Mouse (Mus musculus) heart, adult 2 months (tissue): ENCODE data around the gene Reep3. TPM values are rescaled to one million over a fixed set of nuclear protein-coding genes. Genes with fewer than 3 reads are reported as not detected.
"Not testable (repeated sequence)": the region's sequence is repeated elsewhere in the genome, so short reads cannot be mapped to it uniquely, and the experiment has no call there.

Experiments
- DNase-seq, 2 experiments: peaks; one replicate each; pipeline ENCODE4 v3.0.0; 2021
- H3K27ac ChIP-seq: fragments of 200-600 bp; 2 replicates; pipeline ENCODE4 v1.8.1; 2022
- H3K27me3 ChIP-seq: fragments of 200-500 bp; 2 replicates; pipeline ENCODE4 v1.6.1; 2012; ENCODE audit warnings: mild to moderate bottlenecking, low read length, inconsistent platforms, mixed read lengths; ENCODE audit not compliant: control insufficient read depth, insufficient read depth
- H3K36me3 ChIP-seq: fragments of 200-500 bp; 2 replicates; pipeline ENCODE4 v1.6.1; 2012; ENCODE audit warnings: low read length, inconsistent platforms; ENCODE audit not compliant: control insufficient read depth, insufficient read depth
- H3K4me1 ChIP-seq: fragments of 200-500 bp; 2 replicates; pipeline ENCODE4 v1.6.1; 2011; ENCODE audit warnings: low read length; ENCODE audit not compliant: control insufficient read depth, insufficient read depth
- H3K4me3 ChIP-seq: fragments of 200-600 bp; 2 replicates; pipeline ENCODE4 v1.8.1; 2022
- H3K79me2 ChIP-seq: fragments of 200-500 bp; replicated peaks from 2 replicates; pipeline ENCODE4 v1.6.1; 2012; ENCODE audit warnings: mild to moderate bottlenecking, inconsistent platforms, low read length, moderate library complexity, mixed read lengths; ENCODE audit not compliant: control insufficient read depth, insufficient read depth
- H3K9ac ChIP-seq: fragments of 200-500 bp; 2 replicates; pipeline ENCODE4 v1.6.1; 2012; ENCODE audit warnings: low read depth, mild to moderate bottlenecking, control low read depth, inconsistent platforms, low read length, mixed read lengths
- CTCF ChIP-seq: fragments of 200-600 bp; IDR thresholded peaks from 2 replicates; pipeline ENCODE4 v1.8.1; 2022; ENCODE audit warnings: antibody characterized with exemption, mild to moderate bottlenecking, moderate library complexity
- EP300 ChIP-seq: fragments of 200-500 bp; IDR thresholded peaks from 2 replicates; pipeline ENCODE4 v1.6.1; 2011; ENCODE audit warnings: low read depth, low read length, control low read depth; ENCODE audit not compliant: insufficient read depth
- POLR2A ChIP-seq: fragments of 200-500 bp; IDR thresholded peaks from 2 replicates; pipeline ENCODE4 v1.6.1; 2011; ENCODE audit warnings: mild to moderate bottlenecking, low read depth, low read length, control low read depth; ENCODE audit not compliant: insufficient read depth
- WGBS: fragments of 180-500 bp; shearing (Covaris S2); methylation state at CpG from one replicate; pipeline ENCODE4 v1.1.7; 2018; 5-methylcytosine and 5-hydroxymethylcytosine counted together
- intact Hi-C: fragments of 180-260 bp; cut with DNase I; formaldehyde crosslinking; loops from one replicate; pipeline ENCODE4 v1.15.1; 2025
- polyA plus RNA-seq: library from polyadenylated mRNA; depleted of rRNA; stranded (reverse); fragments of >200 nt; gene quantifications from 2 replicates; pipeline ENCODE4 v1.2.3, GENCODE M21; 2012
- total RNA-seq, 2 experiments: library from RNA; stranded (reverse); gene quantifications; 2 replicates each; pipeline ENCODE4 v1.2.3; 2021

Gene Reep3
- total and polyA plus RNA-seq, 3 experiments = 14.9 to 20.2 (median 19.7) TPM

- no peaks in the 10 kb centered on the region for H3K36me3 ChIP-seq
- DNase-seq = peak in 1 of 2 experiments; percentile 45
- TF ChIP-seq POLR2A (no peak), EP300 (no peak), CTCF (no peak)
- H3K79me2 ChIP-seq = no peaks in the 10 kb centered on the region
- peak overlapping the region; percentile 53 for H3K4me3 ChIP-seq
- no peaks in the 10 kb centered on the region for H3K27me3 ChIP-seq
- H3K27ac ChIP-seq = peak overlapping the region; percentile 88
- H3K9ac ChIP-seq = peak overlapping the region; percentile 41
- intact Hi-C loops = loop anchor here (1.0 to 5.0 kb wide), 5 partner anchors 20 to 178 kb away; partner anchors contain the start of genes Jmjd1c and Reep3
- 12% methylated on average over 12 of the region's 12 CpGs for WGBS
- peaks cover 4% of the 10 kb centered on the region for H3K4me1 ChIP-seq
Observed at GRCm38 (mm10) chr10:67004527-67005042, 92.2 kb downstream of the Reep3 start.

GRCm38 (mm10) chr10:67003743-67004526 lies 92.8 kb downstream of the Reep3 start:
- peaks cover 4% of the 10 kb centered on the region for H3K4me1 ChIP-seq
- H3K4me3 ChIP-seq = peak overlapping the region; percentile 53
- peak overlapping the region; percentile 41 for H3K9ac ChIP-seq
- H3K27me3 ChIP-seq = no peaks in the 10 kb centered on the region
- no peaks in the 10 kb centered on the region for H3K79me2 ChIP-seq
- WGBS = 1% methylated on average over 22 of the region's 22 CpGs
- no peaks in the 10 kb centered on the region for H3K36me3 ChIP-seq
- peak; percentile 73 to 77 for DNase-seq
- intact Hi-C loops = loop anchor here (1.0 to 5.0 kb wide), 5 partner anchors 21 to 178 kb away; partner anchors contain the start of genes Jmjd1c and Reep3
- peak overlapping the region; percentile 88 for H3K27ac ChIP-seq
- 0 out of 2 replicates have a peak, but pooled peaks have one; percentile 50 for TF ChIP-seq POLR2A
- TF ChIP-seq CTCF = no peak

GRCm38 (mm10) chr10:67003009-67003742 lies 93.6 kb downstream of the Reep3 start:
- intact Hi-C loops = loop anchor here (5.0 kb wide), 2 partner anchors 54 to 179 kb away; no protein-coding TSS in a partner anchor
- Histone ChIP-seq H3K4me1 (peaks cover 4% of the 10 kb centered on the region), H3K9ac (peak overlapping the region; percentile 41), H3K79me2 (no peaks in the 10 kb centered on the region), H3K27me3 (no peaks in the 10 kb centered on the region), H3K36me3 (no peaks in the 10 kb centered on the region), H3K27ac (peak overlapping the region; percentile 88), H3K4me3 (peak overlapping the region; percentile 53)
- under 1% methylated on average over 25 of the region's 25 CpGs for WGBS
- TF ChIP-seq POLR2A = no peak
- peak; percentile 77 to 82 for DNase-seq

GRCm38 (mm10) chr10:67002207-67003008 lies 94.3 kb downstream of the Reep3 start:
- peaks cover 4% of the 10 kb centered on the region for H3K4me1 ChIP-seq
- TF ChIP-seq EP300 = no peak
- 0 out of 2 replicates have a peak, but pooled peaks have one; percentile 47 for TF ChIP-seq POLR2A
- no peak for TF ChIP-seq CTCF
- intact Hi-C loops = loop anchor here (1.0 to 5.0 kb wide), 3 partner anchors 55 to 180 kb away; no protein-coding TSS in a partner anchor
- H3K9ac ChIP-seq = peak overlapping the region; percentile 41
- H3K4me3 ChIP-seq = peak overlapping the region; percentile 53
- WGBS = 11% methylated on average over 30 of the region's 30 CpGs
- no peaks in the 10 kb centered on the region for H3K36me3 ChIP-seq
- H3K79me2 ChIP-seq = no peaks in the 10 kb centered on the region
- H3K27me3 ChIP-seq = no peaks in the 10 kb centered on the region
- peak; percentile 90 to 92 for DNase-seq
- peak overlapping the region; percentile 88 for H3K27ac ChIP-seq

- not testable (repeated sequence) for H3K79me2 ChIP-seq, H3K27ac ChIP-seq, DNase-seq, H3K27me3 ChIP-seq, H3K4me3 ChIP-seq, H3K9ac ChIP-seq, H3K4me1 ChIP-seq, H3K36me3 ChIP-seq
- 90% methylated on average over 13 of the region's 13 CpGs for WGBS
- intact Hi-C loops = loop anchor here (5.0 kb wide), 2 partner anchors 56 to 181 kb away; no protein-coding TSS in a partner anchor
Observed at GRCm38 (mm10) chr10:67000958-67001615, 95.7 kb downstream of the Reep3 start.
